Mouse (Mus musculus) ES-Bruce4 (cell line): ENCODE results near the gene Syt1. TPM values are rescaled to one million over a fixed set of nuclear protein-coding genes. Genes with fewer than 3 reads are reported as not detected.

Experiments used
- H3K27ac ChIP-seq: 2 replicates; pipeline ENCODE4 v1.5.1; 2012; ENCODE audit warnings: low read length, inconsistent platforms; ENCODE audit not compliant: insufficient read depth
- H3K27me3 ChIP-seq: 2 replicates; pipeline ENCODE4 v1.6.1; 2012; ENCODE audit warnings: mild to moderate bottlenecking, low read length, inconsistent platforms; ENCODE audit not compliant: control insufficient read depth, poor library complexity, insufficient read depth, severe bottlenecking
- H3K36me3 ChIP-seq: 2 replicates; pipeline ENCODE4 v1.6.1; 2012; ENCODE audit warnings: inconsistent platforms, mild to moderate bottlenecking, low read length, moderate library complexity; ENCODE audit not compliant: control insufficient read depth, poor library complexity, insufficient read depth, severe bottlenecking
- H3K4me1 ChIP-seq: one replicate; pipeline ENCODE4 v1.8.1; 2011; ENCODE audit warnings: low read length; ENCODE audit not compliant: control insufficient read depth, insufficient read depth
- H3K4me3 ChIP-seq: 2 replicates; pipeline ENCODE4 v1.5.1; 2011; ENCODE audit warnings: low read depth, mild to moderate bottlenecking, low read length
- H3K9ac ChIP-seq: 2 replicates; pipeline ENCODE4 v1.6.1; 2012; ENCODE audit warnings: low read depth, mild to moderate bottlenecking, inconsistent platforms; ENCODE audit not compliant: poor library complexity, severe bottlenecking
- H3K9me3 ChIP-seq: replicated peaks from 2 replicates; pipeline ENCODE4 v1.6.1; 2012; ENCODE audit warnings: mild to moderate bottlenecking, low read length, inconsistent platforms; ENCODE audit not compliant: control insufficient read depth, poor library complexity, insufficient read depth, severe bottlenecking
- CTCF ChIP-seq: IDR thresholded peaks from one replicate; pipeline ENCODE4 v1.8.1; 2011; ENCODE audit warnings: low read depth, low read length
- EP300 ChIP-seq: IDR thresholded peaks from 2 replicates; pipeline ENCODE4 v1.6.1; 2011; ENCODE audit warnings: low read depth, low read length; ENCODE audit not compliant: insufficient read depth
- POLR2A ChIP-seq: IDR thresholded peaks from one replicate; pipeline ENCODE4 v1.8.1; 2011; ENCODE audit warnings: low read length; ENCODE audit not compliant: insufficient read depth
- polyA plus RNA-seq: library from polyadenylated mRNA; stranded (reverse); fragments of >200 nt; gene quantifications from 2 replicates; pipeline ENCODE4 v1.2.4, GENCODE M21; 2011; ENCODE audit warnings: low read depth; ENCODE audit not compliant: missing spikeins, insufficient read depth, insufficient read length

The Syt1 gene
- polyA plus RNA-seq, 1 experiment: 0.72 TPM

- Histone ChIP-seq H3K4me3 (no peak overlapping the region), H3K4me1 (no peaks in the 10 kb centered on the region), H3K9me3 (no peaks in the 10 kb centered on the region), H3K36me3 (no peaks in the 10 kb centered on the region), H3K27ac (no peak overlapping the region), H3K27me3 (no peaks in the 10 kb centered on the region), H3K9ac (no peak overlapping the region)
- no peak for TF ChIP-seq POLR2A
- TF ChIP-seq EP300: no peak
- no peak for TF ChIP-seq CTCF
Observed at GRCm38 (mm10) chr10:108581555-108582396, 429.0 kb downstream of the Syt1 start.

GRCm38 (mm10) chr10:108580786-108581420 lies 429.9 kb downstream of the Syt1 start:
- no peak overlapping the region for H3K27ac ChIP-seq
- TF ChIP-seq CTCF: no peak
- no peak for TF ChIP-seq POLR2A
- TF ChIP-seq EP300: no peak
- H3K4me3 ChIP-seq: no peak overlapping the region
- H3K9me3 ChIP-seq: no peaks in the 10 kb centered on the region; the same call in 1 of the 2 replicates
- H3K9ac ChIP-seq: no peak overlapping the region
- H3K36me3 ChIP-seq: no peaks in the 10 kb centered on the region
- H3K4me1 ChIP-seq: no peaks in the 10 kb centered on the region
- no peaks in the 10 kb centered on the region for H3K27me3 ChIP-seq

- Histone ChIP-seq H3K36me3 (no peaks in the 10 kb centered on the region), H3K4me1 (no peaks in the 10 kb centered on the region), H3K9me3 (no peaks in the 10 kb centered on the region; the same call in 1 of the 2 replicates), H3K27me3 (no peaks in the 10 kb centered on the region; the same call in 1 of the 2 replicates), H3K27ac (no peak overlapping the region), H3K4me3 (no peak overlapping the region), H3K9ac (no peak overlapping the region)
- TF ChIP-seq EP300 (no peak), CTCF (no peak)
Observed at GRCm38 (mm10) chr10:108579396-108579795, 431.4 kb downstream of the Syt1 start.

GRCm38 (mm10) chr10:108577611-108578010 lies 433.2 kb downstream of the Syt1 start:
- no peaks in the 10 kb centered on the region for H3K36me3 ChIP-seq
- H3K27ac ChIP-seq: no peak overlapping the region
- H3K4me3 ChIP-seq: no peak overlapping the region
- no peaks in the 10 kb centered on the region; the same call in 1 of the 2 replicates for H3K9me3 ChIP-seq
- H3K9ac ChIP-seq: no peak overlapping the region
- no peak for TF ChIP-seq EP300
- TF ChIP-seq CTCF: no peak
- no peak for TF ChIP-seq POLR2A
- H3K27me3 ChIP-seq: no peaks in the 10 kb centered on the region; the same call in 1 of the 2 replicates
- peaks cover 1% of the 10 kb centered on the region for H3K4me1 ChIP-seq

GRCm38 (mm10) chr10:108572764-108573163 lies 438.0 kb downstream of the Syt1 start:
- peaks cover 4% of the 10 kb centered on the region for H3K4me1 ChIP-seq
- H3K4me3 ChIP-seq: no peak overlapping the region
- H3K36me3 ChIP-seq: no peaks in the 10 kb centered on the region
- TF ChIP-seq POLR2A (no peak), EP300 (no peak), CTCF (no peak)
- H3K9ac ChIP-seq: no peak overlapping the region
- no peaks in the 10 kb centered on the region; the same call in 1 of the 2 replicates for H3K9me3 ChIP-seq
- H3K27ac ChIP-seq: no peak overlapping the region
- no peaks in the 10 kb centered on the region; the same call in 1 of the 2 replicates for H3K27me3 ChIP-seq

GRCm38 (mm10) chr10:108571104-108571503 lies 439.7 kb downstream of the Syt1 start:
- no peaks in the 10 kb centered on the region; the same call in 1 of the 2 replicates for H3K9me3 ChIP-seq
- no peak overlapping the region for H3K9ac ChIP-seq
- H3K36me3 ChIP-seq: no peaks in the 10 kb centered on the region

More at GRCm38 (mm10) chr10:108571104-108571503, 439.7 kb downstream of the Syt1 start:
- H3K4me3 ChIP-seq: no peak overlapping the region
- no peak overlapping the region for H3K27ac ChIP-seq
- TF ChIP-seq EP300: no peak
- TF ChIP-seq POLR2A: no peak
- no peak for TF ChIP-seq CTCF
- peaks cover 4% of the 10 kb centered on the region for H3K4me1 ChIP-seq
- no peaks in the 10 kb centered on the region; the same call in 1 of the 2 replicates for H3K27me3 ChIP-seq
